Mouse (Mus musculus) frontal cortex, postnatal 36 days (tissue): ENCODE data around the gene Spon1.
A peak's percentile ranks its signal among the peaks of the same experiment; 100 is the strongest.

Experiments
- DNase-seq, 2 experiments: peaks; one replicate each; pipeline ENCODE4 v3.0.0; 2022; ENCODE audit warnings: low spot score in 2 of 2

Spon1 gene

GRCm38 (mm10) chr7:113765667-113766497 is at the start of gene Spon1:
TSS of gene Spon1 (plus strand) at chr7:113765998.
- DNase-seq, result peak; percentile 61 to 68

- no peak for DNase-seq
Observed at GRCm38 (mm10) chr7:113721994-113722393, 43.8 kb upstream of the Spon1 start.

GRCm38 (mm10) chr7:113723905-113724304 is 41.9 kb upstream of the Spon1 start:
- DNase-seq, result no peak

GRCm38 (mm10) chr7:113727999-113728713 is 37.6 kb upstream of the Spon1 start:
- DNase-seq, result no peak

GRCm38 (mm10) chr7:113728926-113729325 is 36.9 kb upstream of the Spon1 start:
- DNase-seq, result no peak

GRCm38 (mm10) chr7:113730406-113731247 is 35.2 kb upstream of the Spon1 start:
- no peak for DNase-seq

- peak; percentile 8 to 38 for DNase-seq
Observed at GRCm38 (mm10) chr7:113737790-113738362, 27.9 kb upstream of the Spon1 start.

GRCm38 (mm10) chr7:113739181-113739580 is 26.6 kb upstream of the Spon1 start:
- peak; percentile 40 to 60 for DNase-seq

GRCm38 (mm10) chr7:113742644-113743043 is 23.2 kb upstream of the Spon1 start:
- DNase-seq, result no peak

GRCm38 (mm10) chr7:113743982-113744381 is 21.8 kb upstream of the Spon1 start:
- DNase-seq, result no peak

- no peak for DNase-seq
Observed at GRCm38 (mm10) chr7:113756616-113757015, 9.2 kb upstream of the Spon1 start.

GRCm38 (mm10) chr7:113759212-113759611 is 6.6 kb upstream of the Spon1 start:
- peak; percentile 39 to 69 for DNase-seq

GRCm38 (mm10) chr7:113765133-113765532 is 665 bp upstream of the Spon1 start:
- no peak for DNase-seq

GRCm38 (mm10) chr7:113766498-113766941 is 722 bp downstream of the Spon1 start:
- DNase-seq, result no peak

GRCm38 (mm10) chr7:113767546-113767945 is 1.7 kb downstream of the Spon1 start:
- no peak for DNase-seq

GRCm38 (mm10) chr7:113768174-113768935 is 2.6 kb downstream of the Spon1 start:
- DNase-seq, result no peak

GRCm38 (mm10) chr7:113769281-113769680 is 3.5 kb downstream of the Spon1 start:
- DNase-seq, result no peak

GRCm38 (mm10) chr7:113772135-113772534 is 6.3 kb downstream of the Spon1 start:
- DNase-seq, result no peak

- no peak for DNase-seq
Observed at GRCm38 (mm10) chr7:113773436-113773835, 7.6 kb downstream of the Spon1 start.

- peak; percentile 38 to 39 for DNase-seq
Observed at GRCm38 (mm10) chr7:113774039-113774438, 8.2 kb downstream of the Spon1 start.

GRCm38 (mm10) chr7:113774906-113775305 is 9.1 kb downstream of the Spon1 start:
- no peak for DNase-seq
